Mouse (Mus musculus) stomach, postnatal 0 days (tissue): ENCODE measurements at regions not wholly inside any gene's neighbourhood (a gene's known extent, or its start where the extent isn't known, plus 50 kb on each side); places are given as distances from the start of the nearest gene placed in this dataset.

Experiments
- ATAC-seq: fragments of 200-750 bp; cut with Nextera tagmentation; 2 replicates; pipeline ENCODE4 v1.8.0; 2017; ENCODE audit not compliant: low FRiP score, low TSS enrichment
- DNase-seq: peaks from one replicate; pipeline ENCODE4 v3.0.0-alpha.2; 2016; ENCODE audit warnings: low spot score
- H3K27ac ChIP-seq: fragments of 300-500 bp; sonication (generic); replicated peaks from 2 replicates; pipeline ENCODE4 v1.5.1; 2014; ENCODE audit warnings: mild to moderate bottlenecking, control low read depth
- H3K27me3 ChIP-seq: fragments of 300-500 bp; sonication (generic); 2 replicates; pipeline ENCODE4 v1.6.1; 2014; ENCODE audit warnings: low read length; ENCODE audit not compliant: control insufficient read depth, insufficient read depth
- H3K36me3 ChIP-seq: fragments of 300-500 bp; sonication (generic); 2 replicates; pipeline ENCODE4 v1.6.1; 2014; ENCODE audit warnings: low read length, mixed read lengths; ENCODE audit not compliant: control insufficient read depth, insufficient read depth
- H3K4me1 ChIP-seq: fragments of 300-500 bp; sonication (generic); replicated peaks from 2 replicates; pipeline ENCODE4 v1.6.1; 2014; ENCODE audit warnings: antibody characterized with exemption; ENCODE audit not compliant: control insufficient read depth, insufficient read depth
- H3K4me2 ChIP-seq: fragments of 300-500 bp; sonication (generic); replicated peaks from 2 replicates; pipeline ENCODE4 v1.6.1; 2014; ENCODE audit warnings: low read depth, mild to moderate bottlenecking, control low read depth, moderate library complexity
- H3K4me3 ChIP-seq: fragments of 300-500 bp; sonication (generic); 2 replicates; pipeline ENCODE4 v1.5.1; 2014; ENCODE audit warnings: low read depth, low read length, control low read depth
- H3K9ac ChIP-seq: fragments of 300-500 bp; sonication (generic); 2 replicates; pipeline ENCODE4 v1.6.1; 2014; ENCODE audit warnings: mild to moderate bottlenecking, low read length, control low read depth, mixed read lengths
- H3K9me3 ChIP-seq: fragments of 300-500 bp; sonication (generic); 2 replicates; pipeline ENCODE4 v1.6.1; 2016; ENCODE audit warnings: low read length; ENCODE audit not compliant: control insufficient read depth
- CTCF ChIP-seq: IDR thresholded peaks from 2 replicates; pipeline ENCODE4 v1.5.1; 2016; ENCODE audit warnings: antibody characterized with exemption, low read depth, mild to moderate bottlenecking, moderate library complexity
- EP300 ChIP-seq: optimal IDR thresholded peaks from 2 replicates; pipeline ENCODE3; 2016; ENCODE audit warnings: antibody characterized with exemption
- WGBS: fragments of 180-500 bp; shearing (Covaris S2); extraction: QIAGEN DNeasy Blood & Tissue Kit; methylation state at CpG from one replicate; pipeline ENCODE4 v1.1.7; 2014; 5-methylcytosine and 5-hydroxymethylcytosine counted together

DNA sequence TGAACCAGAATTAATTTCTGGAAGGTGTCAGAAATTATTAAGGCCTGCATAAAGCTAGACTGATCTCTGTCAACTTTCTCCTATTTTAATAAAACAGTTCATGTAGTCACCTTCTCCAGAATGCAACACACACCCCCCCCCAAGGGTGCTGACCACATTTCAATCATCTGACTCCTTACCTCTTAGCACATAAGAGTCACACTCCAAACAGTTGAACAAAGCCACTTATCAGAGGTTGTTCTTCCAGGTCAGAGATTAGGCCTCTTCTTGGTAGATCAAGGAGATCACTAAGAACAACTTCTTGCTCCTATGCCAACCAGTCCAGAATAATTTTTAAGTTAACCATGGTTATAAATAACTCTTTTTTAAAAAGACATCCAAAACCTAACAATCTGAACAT, 86.0 kb upstream of the 2610301B20Rik start:
- Histone ChIP-seq H3K4me3 (no peak overlapping the region), H3K4me2 (no peak overlapping the region), H3K9ac (no peak overlapping the region), H3K4me1 (no peaks in the 10 kb centered on the region), H3K9me3 (no peaks in the 10 kb centered on the region), H3K27ac (no peak overlapping the region), H3K27me3 (no peaks in the 10 kb centered on the region), H3K36me3 (no peaks in the 10 kb centered on the region)
- no peak for TF ChIP-seq EP300
- TF ChIP-seq CTCF = no peak
- DNase-seq (no peak), ATAC-seq (no peak)

DNA sequence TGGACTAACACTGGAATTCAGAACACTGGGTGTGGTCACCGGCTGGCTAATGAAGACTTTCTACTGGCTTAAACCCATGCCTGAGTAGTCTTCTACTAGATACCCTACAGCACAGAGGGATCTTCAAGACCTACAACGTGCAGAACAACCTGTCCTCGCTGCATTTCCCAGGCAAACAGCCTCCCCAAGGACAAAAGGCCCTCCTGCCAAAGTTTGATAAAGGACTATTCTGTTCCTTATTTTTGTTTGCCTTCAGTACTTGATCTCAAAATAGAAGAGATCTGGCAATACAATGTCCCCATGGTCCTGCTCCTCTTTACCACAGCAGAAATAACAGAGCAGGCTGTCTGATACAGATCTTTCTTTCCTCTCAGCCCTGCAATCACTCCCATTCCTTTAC, 85.2 kb upstream of the 2610301B20Rik start:
- 62% methylated on average over 3 of the region's 3 CpGs for WGBS
- Histone ChIP-seq H3K9ac (no peak overlapping the region), H3K4me1 (no peaks in the 10 kb centered on the region), H3K36me3 (no peaks in the 10 kb centered on the region), H3K27me3 (no peaks in the 10 kb centered on the region), H3K4me2 (no peak overlapping the region), H3K9me3 (no peaks in the 10 kb centered on the region), H3K4me3 (no peak overlapping the region), H3K27ac (no peak overlapping the region)
- DNase-seq (no peak), ATAC-seq (no peak)
- TF ChIP-seq CTCF (no peak), EP300 (no peak)

DNA sequence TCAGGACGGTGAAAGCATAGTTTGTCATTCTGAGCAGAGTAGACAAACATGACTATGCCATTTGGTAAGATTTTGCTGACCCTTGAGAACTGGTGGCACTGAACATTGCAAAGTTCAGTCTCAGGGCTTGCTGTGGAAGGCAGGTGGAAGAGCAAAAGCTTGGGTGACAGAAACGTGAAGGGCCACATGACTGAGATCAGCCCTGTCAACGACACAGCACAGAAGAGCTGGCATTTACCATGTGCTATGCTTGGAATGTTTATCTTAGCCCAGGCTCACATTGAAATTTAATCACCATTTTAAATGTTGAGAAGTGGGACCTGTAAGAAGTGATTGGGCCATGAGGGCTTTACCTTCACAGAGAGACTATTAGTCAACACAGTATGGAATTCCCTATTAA, 81.7 kb upstream of the 2610301B20Rik start:
- H3K9me3 ChIP-seq = no peaks in the 10 kb centered on the region
- DNase-seq (no peak), ATAC-seq (no peak)
- H3K27me3 ChIP-seq = no peaks in the 10 kb centered on the region
- no peak overlapping the region for H3K4me2 ChIP-seq
- TF ChIP-seq CTCF (no peak), EP300 (no peak)
- H3K36me3 ChIP-seq = no peaks in the 10 kb centered on the region
- H3K4me3 ChIP-seq = no peak overlapping the region
- WGBS = 33% methylated on average over 3 of the region's 3 CpGs
- H3K27ac ChIP-seq = no peak overlapping the region
- no peak overlapping the region for H3K9ac ChIP-seq
- H3K4me1 ChIP-seq = no peaks in the 10 kb centered on the region

DNA sequence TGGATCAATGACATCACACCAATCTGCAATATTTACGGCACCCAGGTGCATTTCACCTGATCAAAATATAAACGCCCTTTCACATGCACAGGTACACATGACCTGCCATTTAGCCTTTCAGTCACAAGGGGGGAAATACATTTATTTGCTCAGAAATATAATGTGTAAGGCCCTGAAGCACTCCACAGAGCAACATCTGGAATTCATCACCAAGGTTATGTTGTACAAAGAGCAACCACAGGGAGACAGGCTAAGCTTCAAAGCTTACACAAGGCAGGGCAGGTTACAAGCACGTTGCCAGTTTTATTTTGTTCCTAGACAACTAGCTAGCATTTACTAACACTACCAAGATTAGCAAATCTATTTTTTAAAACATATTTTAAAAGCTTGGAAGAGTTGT, 79.8 kb upstream of the 2610301B20Rik start:
- ATAC-seq = no peak
- Histone ChIP-seq H3K4me3 (no peak overlapping the region), H3K9me3 (no peaks in the 10 kb centered on the region), H3K27ac (no peak overlapping the region), H3K4me1 (no peaks in the 10 kb centered on the region), H3K4me2 (no peak overlapping the region), H3K27me3 (no peaks in the 10 kb centered on the region), H3K36me3 (no peaks in the 10 kb centered on the region), H3K9ac (no peak overlapping the region)
- TF ChIP-seq EP300 = no peak
- no peak for TF ChIP-seq CTCF
- WGBS = 56% methylated on average over 3 of the region's 3 CpGs
- no peak for DNase-seq

DNA sequence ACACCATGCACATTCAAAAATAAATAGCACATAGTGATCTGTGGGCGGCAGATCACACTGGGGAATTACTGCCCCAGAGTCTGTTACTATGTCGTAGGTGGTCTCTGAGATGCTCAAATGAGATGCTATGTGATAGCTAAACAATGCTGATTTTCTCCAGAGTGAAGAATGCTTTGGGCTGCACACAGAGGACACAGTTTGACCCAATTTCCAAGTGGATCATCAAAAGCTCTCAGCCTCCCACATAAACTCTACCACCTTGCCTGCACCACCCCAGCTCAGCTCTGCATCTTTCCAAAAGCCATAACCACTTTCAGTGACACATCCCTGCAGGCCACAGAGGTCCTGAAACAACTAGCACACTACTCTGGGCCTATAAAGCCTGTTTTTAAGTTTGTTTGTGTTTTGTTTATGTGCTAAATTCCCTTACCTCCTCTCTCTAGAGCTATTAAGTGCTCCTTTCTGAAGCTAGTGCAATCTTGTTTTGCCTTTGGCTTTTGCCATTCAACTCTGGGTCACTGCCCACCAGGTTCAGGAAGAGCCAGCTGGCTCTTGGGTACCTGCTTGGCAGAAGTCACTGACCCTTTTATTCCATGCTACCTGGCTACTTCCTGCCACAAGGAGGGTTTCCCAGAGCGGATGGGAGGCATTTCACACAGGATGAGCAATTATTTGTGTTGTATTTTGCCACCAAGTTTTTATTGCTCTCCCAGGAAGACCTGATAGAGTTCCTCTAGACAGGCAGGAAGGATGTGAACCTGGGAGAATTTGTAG, 73.3 kb upstream of the 2610301B20Rik start:
- 77% methylated on average over 3 of the region's 3 CpGs for WGBS

DNA sequence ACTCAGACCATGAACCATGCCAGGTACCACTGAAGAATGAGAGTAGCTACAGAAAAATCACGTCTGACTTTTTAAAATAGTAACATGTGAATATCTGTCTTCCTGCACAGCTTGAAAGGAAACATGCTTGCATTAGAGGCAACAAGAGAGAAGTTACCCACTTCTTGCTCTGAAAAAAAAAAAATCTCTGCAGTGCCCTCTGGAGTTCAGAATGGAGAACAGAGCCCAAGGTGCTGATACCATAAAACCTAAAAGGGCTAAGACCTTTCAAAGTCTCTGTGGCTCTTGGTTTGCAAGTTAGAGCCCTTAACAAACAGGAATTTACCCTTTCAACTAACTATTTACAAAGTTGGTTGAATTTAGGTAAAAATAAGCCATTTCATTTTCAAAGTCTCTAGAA, 69.6 kb upstream of the 2610301B20Rik start:
- H3K36me3 ChIP-seq = no peaks in the 10 kb centered on the region
- H3K9ac ChIP-seq = no peak overlapping the region
- no peaks in the 10 kb centered on the region for H3K4me1 ChIP-seq
- no peak overlapping the region for H3K4me3 ChIP-seq
- 12% methylated on average over 1 of the region's 1 CpGs for WGBS
- DNase-seq (no peak), ATAC-seq (no peak)
- no peak overlapping the region for H3K27ac ChIP-seq
- no peaks in the 10 kb centered on the region for H3K9me3 ChIP-seq
- peak; percentile 39 for TF ChIP-seq CTCF
- TF ChIP-seq EP300 = no peak
- no peaks in the 10 kb centered on the region for H3K27me3 ChIP-seq
- H3K4me2 ChIP-seq = no peak overlapping the region

More for the DNA sequence above, 73.3 kb upstream of the 2610301B20Rik start:
- Histone ChIP-seq H3K9me3 (no peaks in the 10 kb centered on the region), H3K27ac (no peak overlapping the region), H3K9ac (no peak overlapping the region), H3K4me2 (no peak overlapping the region), H3K27me3 (no peaks in the 10 kb centered on the region), H3K36me3 (no peaks in the 10 kb centered on the region), H3K4me3 (no peak overlapping the region), H3K4me1 (no peaks in the 10 kb centered on the region)
- DNase-seq (no peak), ATAC-seq (no peak)
- TF ChIP-seq EP300 (no peak), CTCF (no peak)
